Mouse (Mus musculus): Measurements from ENCODE around the gene Rsph6a.

Rsph6a gene

DNA sequence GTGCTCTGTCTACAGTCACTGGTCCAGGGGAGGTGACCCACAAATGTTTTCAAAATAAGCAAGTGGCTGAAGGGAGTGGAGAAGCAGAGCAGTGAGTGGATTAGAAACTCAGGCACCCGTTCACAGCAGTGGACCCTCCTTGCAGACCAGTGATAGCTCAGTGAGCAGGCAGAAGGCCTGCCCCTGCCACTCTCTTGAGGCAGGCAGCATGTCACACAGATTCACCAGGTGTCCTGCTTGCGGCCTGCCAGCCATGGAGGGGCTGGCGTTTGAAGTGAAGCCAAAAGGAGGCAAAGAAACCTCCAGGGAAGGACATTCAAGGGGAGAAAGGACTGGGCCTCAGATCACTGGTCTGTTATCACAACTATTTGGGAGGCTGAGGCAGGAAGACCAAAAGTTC, 24.2 kb downstream of the Rsph6a start:
- DNase-seq (ENCODE audit: low read depth, low spot score): no peak

DNA sequence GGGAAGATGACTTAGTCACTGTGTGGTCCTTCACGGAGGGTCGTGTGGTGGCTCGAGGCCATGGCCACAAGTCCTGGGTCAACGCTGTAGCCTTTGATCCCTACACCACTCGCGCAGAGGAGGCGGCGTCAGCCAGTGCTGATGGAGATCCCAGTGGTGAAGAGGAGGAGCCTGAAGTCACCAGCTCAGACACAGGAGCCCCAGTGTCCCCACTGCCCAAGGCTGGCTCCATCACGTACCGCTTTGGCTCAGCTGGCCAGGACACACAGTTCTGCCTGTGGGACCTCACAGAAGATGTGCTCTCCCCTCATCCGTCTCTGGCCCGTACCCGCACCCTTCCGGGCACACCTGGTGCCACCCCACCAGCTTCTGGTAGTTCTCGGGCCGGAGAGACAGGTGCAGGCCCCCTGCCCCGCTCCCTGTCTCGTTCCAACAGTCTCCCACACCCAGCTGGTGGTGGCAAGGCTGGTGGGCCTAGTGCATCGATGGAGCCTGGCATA, 26.0 kb downstream of the Rsph6a start:
- no peak for DNase-seq (ENCODE audit: low read depth, low spot score)

DNA sequence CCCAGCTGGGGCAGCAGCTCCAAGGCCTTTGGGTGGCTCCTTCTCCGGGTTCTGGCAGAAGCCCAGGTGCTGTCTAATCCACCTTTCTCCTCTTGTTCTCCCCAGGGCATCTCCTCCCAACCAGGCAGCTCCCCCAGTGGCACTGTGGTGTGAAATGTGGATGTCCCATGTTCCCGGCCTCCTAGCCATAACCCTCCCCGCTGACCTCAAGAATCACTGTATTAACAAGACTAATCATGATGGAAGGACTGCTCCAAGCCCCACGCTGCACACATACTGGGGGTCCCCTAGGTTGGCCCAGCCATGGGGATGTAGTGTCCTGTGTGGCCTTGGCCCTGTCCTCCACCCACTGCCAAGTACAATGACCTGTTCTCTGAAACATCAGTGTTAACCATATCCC, 27.7 kb downstream of the Rsph6a start:
- DNase-seq (ENCODE audit: low read depth, low spot score): no peak

DNA sequence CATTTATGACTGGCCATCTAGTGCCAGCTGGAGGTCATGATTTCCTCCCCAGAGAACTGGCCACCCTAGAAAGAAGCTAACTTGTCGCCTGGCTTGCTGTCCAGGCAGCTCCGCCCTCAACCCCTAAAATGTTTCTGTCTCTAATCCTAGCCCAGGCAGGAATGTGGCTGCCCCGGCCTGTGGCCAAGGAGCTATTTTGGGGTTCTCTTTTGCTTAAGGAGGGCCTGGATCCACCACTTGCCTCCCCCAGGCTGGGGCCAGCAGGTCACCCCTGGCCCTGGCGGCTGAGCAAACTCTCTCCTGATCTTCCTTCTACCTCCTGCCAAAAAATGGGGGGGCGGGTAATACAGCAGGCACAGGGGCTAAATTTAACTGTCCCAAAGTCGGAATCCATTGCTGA, 28.6 kb downstream of the Rsph6a start:
- DNase-seq (ENCODE audit: low read depth, low spot score): no peak

DNA sequence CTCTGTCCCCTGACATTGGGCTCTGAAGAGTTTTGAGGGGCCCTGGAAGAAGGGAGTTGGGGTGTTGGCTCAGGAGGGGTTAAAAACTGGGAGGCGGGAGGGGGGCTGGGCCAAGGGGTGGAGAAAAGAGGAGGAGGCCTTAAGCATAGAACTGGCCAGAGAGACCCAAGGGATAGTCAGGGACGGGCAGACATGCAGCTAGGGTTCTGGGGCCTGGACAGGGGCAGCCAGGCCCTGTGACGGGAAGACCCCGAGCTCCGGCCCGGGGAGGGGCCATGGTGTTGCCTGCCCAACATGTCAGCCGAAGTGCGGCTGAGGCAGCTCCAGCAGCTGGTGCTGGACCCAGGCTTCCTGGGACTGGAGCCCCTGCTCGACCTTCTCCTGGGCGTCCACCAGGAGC, 29.2 kb downstream of the Rsph6a start, which contains the start of gene Dmpk:
Gene Dmpk, plus strand, starts transcription at position 149 of the 400 bp plus-strand sequence.
- no peak for DNase-seq (ENCODE audit: low read depth, low spot score)

DNA sequence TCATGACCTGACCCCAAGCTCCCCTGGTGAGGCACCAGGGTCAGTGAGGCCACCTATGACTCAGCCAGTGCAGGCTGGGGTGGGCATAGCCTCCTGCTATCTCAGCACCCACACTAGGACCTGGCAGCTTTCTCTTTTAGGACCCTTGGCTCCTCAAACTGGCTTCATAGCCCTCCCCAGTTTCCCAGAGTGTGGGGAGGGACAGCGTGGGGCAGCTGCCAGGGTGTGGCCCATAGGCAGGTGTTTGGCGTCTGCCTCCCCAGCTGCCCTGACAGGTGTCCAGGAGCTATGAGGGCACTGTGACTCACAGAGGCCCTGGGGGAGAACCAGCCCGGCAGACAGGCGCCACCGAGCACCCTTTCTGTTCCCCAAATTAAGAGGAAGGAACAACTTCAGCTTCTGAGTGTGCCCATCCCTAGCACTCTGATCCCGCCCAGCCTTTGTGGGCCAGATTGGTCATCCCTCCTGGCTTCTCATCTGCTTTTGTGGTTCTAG, 29.8 kb downstream of the Rsph6a start:
- peak; percentile 93 for DNase-seq (ENCODE audit: low read depth, low spot score)

DNA sequence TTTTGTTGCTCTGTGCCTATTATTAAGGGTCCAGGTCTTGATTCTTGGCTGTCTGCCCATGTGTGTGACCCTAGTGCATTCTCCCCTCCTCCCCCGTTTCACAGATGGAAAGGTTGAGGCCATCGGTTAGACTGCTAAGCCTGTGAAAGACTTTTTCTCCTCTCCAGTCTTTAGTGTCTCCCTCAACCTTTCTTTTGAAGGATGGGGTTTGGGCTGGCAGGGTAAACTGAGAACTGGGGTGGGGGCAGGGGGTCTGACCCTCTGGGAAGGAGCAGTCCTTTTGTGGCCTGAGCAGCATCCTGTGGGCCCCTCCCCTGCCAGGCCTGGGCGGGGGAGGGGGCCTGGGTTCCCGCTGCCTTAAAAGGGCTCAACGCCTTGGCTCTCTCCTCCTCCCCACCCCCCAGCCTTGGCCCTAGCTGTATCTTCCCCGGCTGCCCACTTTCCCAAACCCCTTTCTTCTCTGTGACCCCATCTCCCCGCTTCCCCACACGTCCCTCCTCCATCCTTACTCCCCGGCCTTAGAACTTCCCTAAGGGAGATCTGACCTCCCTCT, 30.5 kb downstream of the Rsph6a start:
- no peak for DNase-seq (ENCODE audit: low read depth, low spot score)

DNA sequence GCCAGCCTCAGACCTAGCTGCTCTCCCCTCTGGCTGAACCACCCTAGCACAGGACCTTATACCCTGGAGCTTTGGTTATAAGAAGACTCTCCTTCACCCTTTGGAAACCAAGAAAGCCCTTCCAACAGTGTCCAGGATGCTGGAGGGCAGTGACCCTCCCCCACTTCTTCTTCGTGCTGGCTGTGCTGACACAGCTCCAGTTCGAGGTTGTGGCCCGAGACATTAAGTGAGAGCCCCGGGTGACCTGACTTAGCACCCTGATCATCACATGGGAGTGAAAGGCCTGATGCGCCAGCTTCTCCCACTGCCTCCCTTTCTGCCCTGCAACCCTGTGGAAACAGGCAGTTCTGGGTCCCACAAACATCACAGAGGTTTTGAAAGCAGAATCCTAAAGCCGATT, 31.0 kb downstream of the Rsph6a start:
- no peak for DNase-seq (ENCODE audit: low read depth, low spot score)

DNA sequence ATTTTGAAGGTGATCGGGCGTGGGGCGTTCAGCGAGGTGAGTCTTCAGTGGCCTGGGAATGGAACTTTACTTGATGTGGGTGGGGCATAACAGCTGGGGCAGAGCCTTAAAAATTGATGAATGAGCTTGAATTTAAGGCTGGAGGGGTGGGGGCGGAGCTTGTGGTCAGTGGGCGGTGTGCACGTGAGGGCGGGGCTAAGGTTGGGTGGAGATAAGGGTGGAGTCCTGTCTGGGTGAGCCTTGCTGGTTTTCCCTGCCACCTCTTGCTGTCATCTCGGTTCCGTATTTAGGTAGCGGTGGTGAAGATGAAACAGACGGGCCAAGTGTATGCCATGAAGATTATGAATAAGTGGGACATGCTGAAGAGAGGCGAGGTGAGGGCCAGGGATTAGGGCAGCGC, 31.6 kb downstream of the Rsph6a start:
- peak; percentile 93 for DNase-seq (ENCODE audit: low read depth, low spot score)

DNA sequence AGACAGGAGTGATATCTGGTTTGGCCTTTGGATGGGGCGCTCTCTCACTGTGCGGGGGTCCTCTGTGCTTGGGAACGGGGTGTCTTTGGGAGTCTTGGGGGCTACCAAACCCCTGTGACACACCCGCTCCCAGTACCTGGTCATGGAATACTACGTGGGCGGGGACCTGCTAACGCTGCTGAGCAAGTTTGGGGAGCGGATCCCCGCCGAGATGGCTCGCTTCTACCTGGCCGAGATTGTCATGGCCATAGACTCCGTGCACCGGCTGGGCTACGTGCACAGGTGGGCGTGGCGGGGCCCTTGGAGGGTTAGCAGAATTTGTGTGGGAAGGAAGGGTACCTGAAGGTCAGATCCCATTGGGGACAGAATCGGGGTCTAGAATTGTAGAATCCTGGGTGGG, 32.3 kb downstream of the Rsph6a start:
- DNase-seq (ENCODE audit: low read depth, low spot score): no peak

DNA sequence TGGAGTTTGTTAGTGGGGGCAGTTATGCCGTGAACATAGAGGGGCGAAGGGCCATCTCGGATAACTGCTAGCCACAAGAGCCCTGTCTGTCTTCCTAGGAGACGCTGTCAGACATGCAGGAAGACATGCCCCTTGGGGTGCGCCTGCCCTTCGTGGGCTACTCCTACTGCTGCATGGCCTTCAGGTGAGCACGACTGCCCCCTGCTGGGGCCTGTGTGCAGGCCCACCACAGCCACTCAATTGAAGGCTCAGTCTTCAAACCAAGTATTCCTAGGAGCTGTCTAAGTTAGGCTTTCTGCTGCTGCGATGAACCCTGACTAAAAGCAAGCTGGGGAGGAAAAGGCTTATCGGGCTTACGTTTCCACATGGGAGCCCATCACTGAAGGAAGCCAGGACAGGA, 34.3 kb downstream of the Rsph6a start:
- peak; percentile 79 for DNase-seq (ENCODE audit: low read depth, low spot score)

DNA sequence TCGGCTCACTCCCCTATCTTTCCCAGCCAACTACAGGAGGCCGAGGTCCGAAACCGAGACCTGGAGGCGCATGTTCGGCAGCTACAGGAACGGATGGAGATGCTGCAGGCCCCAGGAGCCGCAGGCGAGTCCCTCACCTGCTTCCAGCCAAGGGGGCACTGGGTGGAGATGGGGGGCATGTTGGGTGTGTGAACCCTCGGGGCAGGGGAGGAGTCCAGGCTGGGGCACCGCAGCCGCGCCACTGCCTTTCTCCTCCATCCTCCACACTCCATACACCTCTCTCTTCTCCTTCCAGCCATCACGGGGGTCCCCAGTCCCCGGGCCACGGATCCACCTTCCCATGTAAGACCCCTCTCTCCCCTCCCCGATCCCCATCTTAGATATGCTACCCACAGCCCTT, 37.4 kb downstream of the Rsph6a start:
- no peak for DNase-seq (ENCODE audit: low read depth, low spot score)

DNA sequence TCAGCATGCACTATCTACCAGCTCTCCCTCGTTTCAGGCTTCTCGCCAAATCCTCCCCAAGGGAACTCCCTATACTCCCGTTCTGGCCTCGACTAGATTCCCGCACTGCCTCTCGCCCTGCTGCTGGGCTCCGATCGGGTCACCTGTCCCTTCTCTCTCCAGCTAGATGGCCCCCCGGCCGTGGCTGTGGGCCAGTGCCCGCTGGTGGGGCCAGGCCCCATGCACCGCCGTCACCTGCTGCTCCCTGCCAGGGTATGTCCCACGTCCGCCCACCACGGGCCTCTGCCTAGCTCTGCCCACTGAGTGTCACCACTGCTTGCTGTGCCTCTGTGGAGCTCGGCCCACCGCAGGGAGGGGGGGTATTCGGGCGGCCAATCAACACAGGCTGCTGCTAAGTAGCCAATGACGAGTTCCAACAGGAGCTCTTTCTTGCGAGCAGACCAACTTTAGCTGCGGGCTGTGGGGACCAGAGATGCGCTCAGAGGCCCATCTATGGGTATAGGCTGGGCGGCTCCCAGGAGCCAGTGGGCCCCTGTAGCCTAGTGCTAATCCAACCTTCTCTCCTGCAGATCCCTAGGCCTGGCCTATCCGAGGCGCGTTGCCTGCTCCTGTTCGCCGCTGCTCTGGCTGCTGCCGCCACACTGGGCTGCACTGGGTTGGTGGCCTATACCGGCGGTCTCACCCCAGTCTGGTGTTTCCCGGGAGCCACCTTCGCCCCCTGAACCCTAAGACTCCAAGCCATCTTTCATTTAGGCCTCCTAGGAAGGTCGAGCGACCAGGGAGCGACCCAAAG, 38.1 kb downstream of the Rsph6a start:
- no peak for DNase-seq (ENCODE audit: low read depth, low spot score)

DNA sequence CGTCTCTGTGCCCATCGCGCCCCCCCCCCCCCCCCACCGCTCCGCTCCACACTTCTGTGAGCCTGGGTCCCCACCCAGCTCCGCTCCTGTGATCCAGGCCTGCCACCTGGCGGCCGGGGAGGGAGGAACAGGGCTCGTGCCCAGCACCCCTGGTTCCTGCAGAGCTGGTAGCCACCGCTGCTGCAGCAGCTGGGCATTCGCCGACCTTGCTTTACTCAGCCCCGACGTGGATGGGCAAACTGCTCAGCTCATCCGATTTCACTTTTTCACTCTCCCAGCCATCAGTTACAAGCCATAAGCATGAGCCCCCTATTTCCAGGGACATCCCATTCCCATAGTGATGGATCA, 38.7 kb downstream of the Rsph6a start:
- DNase-seq (ENCODE audit: low read depth, low spot score): peak; percentile 90

DNA sequence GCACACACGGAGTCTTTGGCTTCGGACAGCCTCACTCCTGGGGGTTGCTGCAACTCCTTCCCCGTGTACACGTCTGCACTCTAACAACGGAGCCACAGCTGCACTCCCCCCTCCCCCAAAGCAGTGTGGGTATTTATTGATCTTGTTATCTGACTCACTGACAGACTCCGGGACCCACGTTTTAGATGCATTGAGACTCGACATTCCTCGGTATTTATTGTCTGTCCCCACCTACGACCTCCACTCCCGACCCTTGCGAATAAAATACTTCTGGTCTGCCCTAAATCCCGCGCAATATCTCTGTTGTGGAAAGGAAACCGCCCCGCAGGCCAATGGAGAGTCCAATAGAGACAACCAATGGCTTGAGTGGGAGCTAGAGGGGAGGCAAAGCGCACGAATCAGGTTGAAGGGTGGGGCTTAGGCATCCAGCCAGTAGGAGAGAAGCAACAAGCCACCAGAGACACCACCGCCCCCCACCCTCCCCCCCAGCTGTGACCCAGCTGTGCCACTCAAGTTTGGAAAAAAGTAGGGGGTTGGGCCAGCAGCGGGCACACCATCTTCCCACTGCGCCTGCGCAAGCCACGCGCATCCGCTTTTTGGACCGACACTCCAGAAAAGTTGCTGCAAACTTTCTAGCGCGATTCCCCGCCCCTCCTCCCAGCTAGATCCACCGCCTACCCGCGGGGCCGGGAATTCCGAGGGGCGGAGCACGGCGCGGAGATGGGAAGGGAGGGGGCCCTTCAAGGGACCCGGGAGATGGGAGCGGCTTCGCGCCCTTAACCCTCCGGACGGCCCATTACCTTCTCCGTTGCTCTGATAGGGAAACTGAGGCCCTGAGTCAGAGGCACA, 39.3 kb downstream of the Rsph6a start:
- DNase-seq (ENCODE audit: low read depth, low spot score): peak; percentile 97

DNA sequence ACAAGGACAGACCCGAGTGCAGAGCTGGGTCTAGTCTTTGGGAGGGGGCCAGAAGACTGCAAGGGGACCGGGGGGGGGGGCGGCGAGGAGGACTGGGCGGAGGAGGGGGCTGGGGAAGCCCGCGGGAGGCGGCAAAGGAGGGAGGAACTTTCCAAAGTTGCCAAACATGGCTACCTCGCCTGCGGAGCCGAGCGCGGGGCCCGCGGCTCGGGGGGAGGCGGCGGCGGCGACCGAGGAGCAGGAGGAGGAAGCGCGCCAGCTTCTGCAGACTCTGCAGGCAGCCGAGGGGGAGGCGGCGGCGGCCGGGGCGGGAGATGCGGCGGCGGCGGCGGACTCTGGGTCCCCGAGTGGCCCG, 40.0 kb downstream of the Rsph6a start, which contains the start of gene Six5:
Gene Six5, plus strand, starts transcription at position 124 of the 355 bp plus-strand sequence.
- DNase-seq (ENCODE audit: low read depth, low spot score): peak; percentile 77

DNA sequence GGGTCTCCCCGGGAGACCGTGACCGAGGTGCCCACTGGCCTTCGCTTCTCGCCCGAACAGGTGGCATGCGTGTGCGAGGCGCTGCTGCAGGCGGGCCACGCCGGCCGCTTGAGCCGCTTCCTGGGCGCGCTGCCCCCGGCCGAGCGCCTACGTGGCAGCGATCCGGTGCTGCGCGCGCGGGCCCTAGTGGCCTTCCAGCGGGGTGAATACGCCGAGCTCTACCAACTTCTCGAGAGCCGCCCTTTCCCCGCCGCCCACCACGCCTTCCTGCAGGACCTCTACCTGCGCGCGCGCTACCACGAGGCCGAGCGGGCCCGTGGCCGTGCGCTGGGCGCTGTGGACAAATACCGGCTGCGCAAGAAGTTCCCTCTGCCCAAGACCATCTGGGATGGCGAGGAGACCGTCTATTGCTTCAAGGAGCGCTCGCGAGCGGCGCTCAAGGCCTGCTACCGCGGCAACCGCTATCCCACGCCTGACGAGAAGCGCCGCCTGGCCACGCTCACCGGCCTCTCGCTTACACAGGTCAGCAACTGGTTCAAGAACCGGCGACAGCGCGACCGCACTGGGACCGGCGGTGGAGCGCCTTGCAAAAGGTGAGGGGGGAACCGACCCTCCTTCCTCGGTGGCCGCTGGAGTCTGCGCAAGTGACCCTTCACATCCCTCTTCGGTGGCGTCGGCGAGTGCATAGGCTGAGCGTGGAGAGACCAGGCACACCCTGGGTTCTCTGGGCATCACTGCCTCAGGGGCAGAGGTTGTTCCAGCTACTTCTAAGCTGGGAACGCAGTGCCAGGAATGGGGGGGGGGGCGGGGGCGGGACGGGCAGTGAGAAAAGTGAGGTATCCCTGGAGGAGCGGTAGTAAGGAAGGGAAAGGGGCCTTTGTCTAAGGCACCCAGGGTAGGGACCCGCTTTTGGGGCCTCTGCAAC, 40.6 kb downstream of the Rsph6a start:
- DNase-seq (ENCODE audit: low read depth, low spot score): peak; percentile 77

DNA sequence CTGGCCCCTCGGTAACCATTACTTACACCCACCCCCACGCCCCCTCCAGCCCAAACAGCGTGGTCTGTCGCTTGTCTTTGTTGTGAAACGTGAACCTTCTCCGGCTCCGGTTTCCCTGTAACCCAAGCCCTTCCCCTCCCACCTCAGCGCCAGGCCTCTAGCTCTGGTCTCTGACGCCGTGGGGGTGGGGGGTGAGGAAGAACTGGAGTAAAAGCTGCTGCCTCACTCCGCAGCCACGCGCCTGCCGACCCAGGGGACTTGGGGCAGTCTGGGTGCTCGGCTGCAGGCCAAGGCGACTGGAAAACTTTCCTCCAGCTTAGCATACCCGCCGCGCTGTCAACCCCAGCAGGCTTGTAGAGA, 41.2 kb downstream of the Rsph6a start:
- DNase-seq (ENCODE audit: low read depth, low spot score): no peak

DNA sequence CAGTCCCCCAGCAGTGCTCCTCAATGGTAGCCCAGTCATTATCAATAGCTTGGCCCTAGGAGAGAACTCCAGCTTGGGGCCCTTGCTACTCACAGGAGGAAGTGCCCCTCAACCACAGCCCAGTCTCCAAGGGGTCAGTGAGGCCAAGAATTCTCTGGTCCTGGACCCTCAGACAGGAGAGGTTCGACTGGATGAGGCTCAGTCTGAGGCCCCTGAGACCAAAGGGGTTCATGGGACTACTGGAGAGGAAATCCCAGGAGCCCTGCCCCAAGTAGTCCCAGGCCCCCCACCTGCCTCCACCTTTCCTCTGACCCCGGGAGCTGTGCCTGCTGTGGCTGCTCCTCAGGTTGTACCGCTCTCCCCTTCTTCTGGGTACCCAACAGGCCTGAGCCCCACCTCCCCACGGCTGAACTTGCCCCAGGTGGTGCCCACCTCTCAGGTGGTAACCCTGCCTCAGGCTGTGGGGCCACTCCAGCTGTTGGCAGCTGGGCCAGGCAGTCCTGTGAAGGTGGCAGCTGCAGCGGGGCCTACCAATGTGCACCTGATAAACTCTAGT, 42.0 kb downstream of the Rsph6a start:
- DNase-seq (ENCODE audit: low read depth, low spot score): no peak

DNA sequence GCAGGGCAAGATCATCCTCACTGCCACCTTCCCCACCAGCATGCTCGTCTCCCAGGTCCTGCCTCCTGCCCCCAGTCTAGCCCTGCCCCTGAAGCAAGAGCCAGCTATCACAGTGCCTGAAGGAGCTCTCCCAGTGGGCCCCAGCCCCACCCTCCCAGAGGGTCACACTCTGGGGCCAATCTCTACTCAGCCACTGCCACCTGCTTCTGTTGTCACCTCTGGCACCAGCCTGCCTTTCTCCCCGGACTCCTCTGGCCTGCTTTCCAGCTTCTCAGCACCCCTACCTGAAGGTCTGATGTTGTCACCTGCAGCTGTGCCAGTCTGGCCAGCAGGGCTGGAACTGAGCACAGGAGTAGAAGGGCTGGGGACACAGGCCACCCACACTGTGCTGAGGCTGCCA, 42.7 kb downstream of the Rsph6a start:
- no peak for DNase-seq (ENCODE audit: low read depth, low spot score)

DNA sequence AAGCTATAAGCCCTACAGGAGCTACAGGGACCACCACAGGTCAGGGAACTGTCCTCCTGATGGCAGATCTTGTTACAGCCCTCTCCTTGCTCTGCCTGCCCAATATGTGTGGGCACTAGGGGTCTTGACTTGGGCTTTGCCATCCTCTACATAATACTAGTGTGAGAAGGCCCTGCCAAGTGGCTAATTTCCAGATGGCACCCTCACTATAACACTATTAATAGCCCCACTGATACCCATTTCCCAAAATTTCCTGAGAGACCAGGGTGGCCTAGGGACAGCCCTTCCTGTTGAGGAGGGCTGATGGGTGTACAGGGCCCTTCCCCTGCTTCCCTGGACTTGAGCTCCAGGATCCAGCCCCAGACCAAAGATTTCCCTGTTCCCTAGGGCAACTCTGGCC, 43.4 kb downstream of the Rsph6a start:
- DNase-seq (ENCODE audit: low read depth, low spot score): no peak

All from A20 (cell line).